Mouse (Mus musculus): ENCODE results near the gene Gp2.

The Gp2 gene

DNA sequence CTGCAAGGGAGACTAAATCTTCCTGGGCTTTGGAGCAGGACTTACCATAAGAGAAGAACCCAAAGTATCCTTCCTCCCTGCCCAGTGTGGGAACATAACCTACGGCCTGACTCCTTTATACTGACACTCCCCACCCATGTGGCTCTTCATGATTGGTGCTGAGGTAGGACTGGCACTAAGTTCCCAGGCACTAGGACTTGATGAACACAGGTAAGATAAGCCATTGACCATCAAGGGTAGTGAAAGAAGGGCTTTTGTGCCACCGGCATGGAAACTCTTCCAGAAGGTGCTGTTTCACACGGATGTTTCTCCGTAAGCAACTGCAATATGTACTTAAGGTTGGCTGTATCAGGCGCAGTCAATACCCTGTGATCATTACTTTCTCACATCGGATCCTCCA, at the start of gene Gp2:
TSS of gene Gp2 (minus strand) at position 101 of the 400 bp plus-strand sequence.
- DNase-seq (ENCODE audit: low spot score in 2 of 2) = no peak

DNA sequence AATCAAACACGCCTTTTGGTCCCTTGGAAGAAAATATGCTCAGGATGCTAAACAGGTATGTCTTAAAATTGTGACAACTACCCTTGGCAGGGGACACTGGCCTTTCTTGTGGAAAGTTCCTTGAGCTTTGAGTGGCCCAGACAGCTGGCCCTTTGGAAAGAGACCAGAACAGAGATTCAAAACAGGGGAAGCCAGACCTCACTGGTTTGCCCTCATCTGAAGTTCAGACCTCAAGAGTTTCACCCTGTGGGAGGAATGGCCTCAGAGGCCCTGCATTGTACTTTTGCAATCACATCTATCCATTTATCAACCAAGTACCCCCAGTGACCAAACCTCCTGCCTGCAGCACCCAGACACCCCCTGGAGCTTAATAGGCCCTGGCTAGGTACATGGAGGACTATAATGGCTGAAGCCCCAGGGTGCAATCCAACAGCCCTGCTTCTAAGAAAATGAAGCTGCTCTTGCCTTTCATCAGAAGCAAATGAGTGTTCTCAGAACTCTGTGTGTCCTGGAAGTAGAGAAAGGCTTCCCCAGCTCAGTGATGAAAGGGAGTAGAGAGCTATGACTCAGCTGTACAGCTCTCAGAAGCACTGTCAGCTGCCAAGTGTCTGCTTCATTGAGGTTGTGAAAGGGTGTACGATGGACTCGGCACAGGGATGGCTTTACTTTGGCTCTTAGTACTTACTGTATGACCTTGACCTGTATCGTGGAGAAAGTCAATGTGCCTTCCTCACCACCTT, 31.1 kb upstream of the Gp2 start:
- no peak for DNase-seq (ENCODE audit: low spot score in 2 of 2)

DNA sequence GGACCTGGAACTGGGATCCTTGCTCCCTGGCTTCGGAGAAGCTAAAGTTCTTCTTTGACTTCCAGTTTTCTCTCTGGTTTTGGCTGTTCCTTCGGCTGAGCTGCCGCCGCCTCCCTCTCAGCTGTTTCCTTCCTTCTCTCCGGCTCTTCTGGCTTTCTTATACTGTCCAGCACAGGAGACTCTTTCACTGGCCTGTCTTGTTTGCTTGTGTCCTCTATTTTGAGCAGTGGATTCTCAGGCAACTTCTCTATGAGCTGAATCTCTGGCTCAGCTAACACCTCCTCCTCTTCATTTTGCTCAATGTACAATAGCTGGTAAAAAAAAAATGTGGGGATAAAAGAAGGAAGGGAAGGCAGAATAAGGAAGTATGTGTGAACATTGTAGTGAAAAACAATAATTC, 27.6 kb upstream of the Gp2 start:
- DNase-seq (ENCODE audit: low spot score in 2 of 2) = no peak

DNA sequence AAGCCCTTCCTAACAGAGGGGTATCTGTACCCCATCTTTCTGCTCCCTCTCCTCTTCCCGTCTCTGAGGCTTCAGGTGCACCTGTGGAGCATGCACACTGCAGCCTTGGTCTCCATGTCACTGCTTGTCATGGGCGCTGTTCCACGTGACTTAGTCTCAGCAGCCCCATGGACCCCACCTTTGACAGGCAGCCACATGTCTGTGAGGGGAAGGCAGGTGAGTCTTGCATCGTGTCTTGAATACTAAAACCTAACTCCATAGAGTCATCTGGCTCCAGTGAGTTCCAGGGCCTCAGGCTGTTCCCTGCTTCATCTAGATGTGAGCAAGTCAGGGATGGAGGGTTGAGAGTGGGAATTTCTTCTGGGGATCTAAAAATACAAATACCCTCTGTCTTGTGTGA, 25.1 kb upstream of the Gp2 start:
- no peak for DNase-seq (ENCODE audit: low spot score in 2 of 2)

DNA sequence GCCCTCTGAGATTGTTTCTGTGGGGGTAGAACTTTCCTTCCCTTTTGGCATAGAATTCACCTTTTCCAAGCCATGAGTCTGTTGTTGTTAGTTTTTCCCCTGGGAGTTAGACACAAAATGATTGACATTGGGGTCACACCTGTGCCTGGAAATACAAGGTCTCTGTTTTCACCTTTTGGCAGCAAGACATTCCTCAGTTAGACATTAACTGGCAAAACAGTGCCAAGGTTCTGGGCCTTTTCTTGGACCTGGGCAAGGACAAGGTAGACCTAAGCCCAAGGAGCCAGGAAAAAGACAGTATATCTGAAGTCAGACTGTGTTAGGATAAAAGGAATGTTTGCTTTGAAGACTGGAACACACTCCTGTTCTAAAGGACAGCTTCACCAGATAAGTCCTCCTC, 20.2 kb upstream of the Gp2 start, which contains the start of gene Umod:
TSS of gene Umod (minus strand) at position 27 of the 400 bp plus-strand sequence.
- no peak for DNase-seq (ENCODE audit: low spot score in 2 of 2)

DNA sequence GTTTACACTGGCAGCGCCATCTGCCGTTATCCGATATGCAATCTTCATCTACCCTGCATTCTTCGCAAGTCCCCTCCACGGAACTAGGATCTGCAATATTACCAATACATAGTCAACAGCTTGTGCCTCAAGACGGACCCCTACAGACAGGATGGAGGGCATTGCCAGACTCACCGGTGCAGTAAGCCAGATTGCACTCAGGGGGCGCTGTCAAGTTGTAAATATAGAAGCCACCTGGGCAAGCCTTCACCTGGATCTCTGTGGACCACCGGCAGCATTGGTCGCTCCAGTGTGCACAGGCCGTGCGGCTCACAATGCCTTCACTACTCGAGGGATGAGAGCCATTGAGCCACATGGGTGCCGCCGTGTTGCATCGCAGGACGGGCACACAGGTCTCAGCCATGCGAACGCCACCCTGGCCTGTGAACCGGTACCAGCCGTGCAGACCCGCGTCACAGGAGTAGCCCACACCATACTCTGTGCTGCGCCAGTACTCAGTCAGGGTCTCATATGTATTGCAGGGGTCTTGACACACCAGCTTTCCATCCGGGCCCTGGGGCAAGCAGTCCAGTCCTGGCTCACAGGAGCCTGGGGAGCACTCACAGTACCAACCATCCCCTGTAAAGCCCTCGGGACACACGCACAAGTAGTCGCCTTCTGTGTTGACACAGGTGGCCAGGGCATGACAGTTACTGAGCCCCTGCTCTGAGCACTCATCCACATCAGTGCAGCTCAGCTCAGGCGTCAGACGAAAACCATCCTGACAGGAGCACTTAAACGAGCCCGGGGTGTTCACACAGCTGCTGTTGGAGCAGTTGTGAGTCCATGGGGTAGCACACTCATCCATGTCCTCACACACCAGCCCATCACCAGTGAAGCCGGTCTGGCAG, 17.7 kb upstream of the Gp2 start:
- no peak for DNase-seq (ENCODE audit: low spot score in 2 of 2)

DNA sequence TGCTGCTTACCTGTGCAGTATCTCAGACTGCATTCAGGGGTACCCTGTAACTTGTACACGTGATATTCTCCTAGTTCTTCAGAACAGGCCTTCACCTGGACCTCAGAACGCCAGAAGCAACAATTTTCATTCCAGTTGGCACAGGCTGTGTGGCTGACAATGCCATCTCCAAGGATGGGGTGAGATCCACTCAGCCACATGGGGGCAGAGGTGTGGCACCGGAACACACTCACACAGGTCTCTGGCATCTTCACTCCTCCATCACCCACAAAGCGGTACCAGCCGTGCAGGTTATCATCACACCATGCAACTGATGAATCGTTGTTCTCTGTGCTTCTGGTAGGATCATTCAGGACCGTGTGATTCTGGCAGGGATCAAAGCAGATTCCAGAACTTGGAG, 4.9 kb downstream of the Gp2 start:
- DNase-seq (ENCODE audit: low spot score in 2 of 2) = no peak

DNA sequence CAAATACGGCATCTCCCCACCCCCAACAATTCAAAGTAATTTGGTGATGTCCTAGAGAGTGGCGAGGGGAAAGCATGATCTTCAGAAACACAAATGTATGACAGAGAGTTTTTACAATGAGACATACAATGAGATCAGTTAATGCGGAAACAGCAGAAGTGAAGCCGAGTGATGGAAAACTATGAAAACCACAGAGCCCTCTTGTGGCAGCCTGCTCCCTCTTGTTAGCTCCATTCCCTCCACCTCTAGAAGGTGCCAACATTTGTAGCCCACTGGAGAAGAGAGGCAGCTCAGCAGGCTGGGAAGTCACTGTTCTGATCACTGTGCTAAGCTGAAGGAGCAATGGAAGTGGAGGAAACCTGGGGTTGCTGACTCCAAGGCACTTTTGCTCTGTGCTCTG, 15.2 kb downstream of the Gp2 start:
- DNase-seq (ENCODE audit: low spot score in 2 of 2) = no peak

DNA sequence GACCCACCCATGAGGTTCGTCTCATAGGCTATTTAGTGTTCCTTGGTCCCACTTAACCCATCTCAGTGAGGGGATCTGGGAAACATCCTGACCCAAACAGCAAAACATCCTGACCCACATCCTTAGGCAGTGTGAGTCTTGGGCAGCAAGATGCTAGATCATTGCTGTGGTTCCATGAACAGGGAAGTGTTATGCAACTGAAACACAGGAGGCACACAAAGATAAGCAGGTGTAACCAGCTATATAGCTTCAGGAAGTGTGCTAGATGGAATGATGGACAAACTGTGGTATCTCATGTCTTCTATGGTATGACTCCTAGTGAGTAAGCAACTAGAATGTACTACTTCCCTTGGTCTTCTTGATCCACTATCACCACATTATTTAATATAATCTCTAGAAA, 17.1 kb downstream of the Gp2 start:
- no peak for DNase-seq (ENCODE audit: low spot score in 2 of 2)

DNA sequence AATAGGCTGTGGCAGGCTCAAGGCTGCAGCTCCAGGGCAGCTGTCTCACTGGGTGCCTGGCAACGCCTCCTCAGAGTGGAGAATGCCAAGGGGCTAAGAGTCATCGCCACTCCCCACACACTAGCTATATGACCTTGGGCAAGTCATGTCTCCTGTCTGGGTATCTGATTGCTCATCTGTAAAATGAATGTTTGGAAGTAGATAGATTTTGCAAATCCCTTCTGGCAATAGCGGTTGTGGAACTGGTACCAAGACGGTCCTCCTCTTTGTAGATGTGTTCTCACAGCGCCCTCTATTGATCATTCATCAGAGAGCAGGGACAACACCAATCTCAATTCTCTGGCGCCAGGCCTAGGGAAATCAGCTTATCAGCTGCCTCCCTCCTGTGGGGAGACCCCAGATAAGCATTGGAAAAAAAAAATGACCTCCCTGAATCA, 31.9 kb downstream of the Gp2 start:
- DNase-seq (ENCODE audit: low spot score in 2 of 2) = no peak

DNA sequence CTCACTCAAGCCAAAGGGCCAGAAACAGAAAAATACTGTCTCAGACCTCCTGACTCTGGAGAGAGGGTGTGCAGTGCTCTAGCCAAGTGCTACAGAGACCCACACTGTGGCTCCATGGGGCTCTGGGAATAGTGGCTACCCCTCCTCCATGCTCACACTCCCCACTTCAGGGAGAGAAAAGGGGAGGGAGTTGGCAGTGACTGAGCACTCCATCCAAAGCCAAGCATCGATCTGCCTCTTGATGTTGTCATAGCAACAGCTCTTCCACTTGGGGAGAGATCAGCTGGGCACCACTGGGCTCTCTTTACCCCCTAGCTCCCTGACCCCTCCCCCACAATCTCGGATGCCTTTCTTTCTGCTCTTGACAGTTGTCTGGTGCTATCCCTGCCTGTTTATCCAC, 38.4 kb downstream of the Gp2 start:
- no peak for DNase-seq (ENCODE audit: low spot score in 2 of 2)

DNA sequence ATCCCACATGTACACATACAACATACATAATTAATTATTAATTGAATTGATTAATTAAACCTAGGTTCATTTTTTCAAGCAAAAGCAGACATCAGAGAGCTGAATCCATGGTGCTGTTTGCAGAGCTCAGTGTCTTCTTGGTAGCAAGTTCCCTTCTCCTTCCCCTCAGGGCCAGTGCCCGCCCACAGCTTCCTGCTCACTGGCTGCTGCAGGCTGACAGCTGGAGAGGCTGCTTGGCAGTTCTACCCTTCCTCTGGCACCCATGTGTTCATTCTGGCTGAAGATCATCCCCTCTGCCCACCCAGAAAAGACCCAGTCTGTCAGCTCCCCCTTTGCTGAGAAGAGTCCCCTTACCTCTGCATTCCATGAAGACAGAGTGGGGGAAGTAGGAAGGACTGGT, 40.6 kb downstream of the Gp2 start:
- DNase-seq (ENCODE audit: low spot score in 2 of 2) = no peak

DNA sequence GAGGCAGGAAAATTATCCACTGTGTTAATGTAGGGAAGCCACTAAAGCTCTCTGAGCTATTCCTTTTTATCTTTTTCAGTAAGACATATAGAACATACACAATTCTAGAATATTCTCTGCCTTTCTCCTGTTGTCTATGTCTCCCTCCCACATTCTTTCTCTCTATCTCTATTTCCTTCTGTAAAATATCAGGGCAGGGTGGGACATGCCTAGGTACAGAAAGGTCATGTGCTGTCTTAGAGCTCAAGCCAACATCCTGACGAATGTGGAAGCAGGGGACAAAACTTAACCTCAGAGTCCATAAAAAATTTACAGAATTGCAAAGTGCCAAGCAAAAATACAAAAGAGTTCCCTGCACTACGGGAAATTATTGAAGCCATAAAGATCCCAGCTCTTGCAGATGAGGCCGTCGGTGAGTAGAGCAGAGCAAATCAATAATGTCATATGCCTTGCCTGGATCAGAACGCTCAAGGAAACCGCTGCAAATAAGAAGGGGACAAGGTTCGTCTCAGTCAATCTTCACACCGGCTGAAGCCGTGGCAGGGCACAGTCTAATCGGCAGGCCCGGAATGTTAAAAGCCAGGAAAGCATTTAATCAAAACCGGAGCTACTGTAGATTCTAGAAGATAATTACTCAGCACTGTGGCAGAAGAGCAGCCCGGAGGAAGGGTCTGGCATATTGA, 64.9 kb downstream of the Gp2 start:
- DNase-seq (ENCODE audit: low spot score in 2 of 2) = no peak

Data from spleen, postnatal 14 days (tissue).